Mouse (Mus musculus) ovary, adult 18-20 months (tissue): ENCODE results near the gene Spn.
"Not testable (repeated sequence)": the region's sequence is repeated elsewhere in the genome, so short reads cannot be mapped to it uniquely, and the experiment has no call there.

Experiments used
- DNase-seq: peaks from one replicate; pipeline ENCODE4 v3.0.0; 2022; ENCODE audit warnings: low spot score, mixed read lengths

Spn gene

GRCm38 (mm10) chr7:127137262-127138017 lies at the start of gene Spn:
TSS of gene Spn (minus strand) at chr7:127137823.
- DNase-seq: no peak

DNA sequence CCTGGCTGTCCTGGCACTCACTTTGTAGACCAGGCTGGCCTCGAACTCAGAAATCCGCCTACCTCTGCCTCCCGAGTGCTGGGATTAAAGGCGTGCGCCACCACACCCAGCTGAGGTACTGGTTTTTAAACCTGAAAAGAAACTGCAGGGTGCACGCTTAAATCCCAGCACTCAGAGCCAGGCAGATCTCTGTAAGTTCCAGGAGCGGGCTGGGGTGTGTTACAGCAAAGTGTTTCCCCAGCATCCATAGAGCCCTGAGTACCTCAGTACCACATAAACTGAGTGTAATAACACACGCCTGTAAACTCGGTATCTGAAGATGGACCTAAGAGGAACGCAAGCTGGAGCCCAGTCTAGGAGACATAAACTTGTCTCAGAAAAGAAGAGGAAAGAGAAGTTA lies 49.7 kb upstream of the Spn start:
- DNase-seq: no peak

GRCm38 (mm10) chr7:127185601-127186000 lies 48.0 kb upstream of the Spn start:
- no peak for DNase-seq

DNA sequence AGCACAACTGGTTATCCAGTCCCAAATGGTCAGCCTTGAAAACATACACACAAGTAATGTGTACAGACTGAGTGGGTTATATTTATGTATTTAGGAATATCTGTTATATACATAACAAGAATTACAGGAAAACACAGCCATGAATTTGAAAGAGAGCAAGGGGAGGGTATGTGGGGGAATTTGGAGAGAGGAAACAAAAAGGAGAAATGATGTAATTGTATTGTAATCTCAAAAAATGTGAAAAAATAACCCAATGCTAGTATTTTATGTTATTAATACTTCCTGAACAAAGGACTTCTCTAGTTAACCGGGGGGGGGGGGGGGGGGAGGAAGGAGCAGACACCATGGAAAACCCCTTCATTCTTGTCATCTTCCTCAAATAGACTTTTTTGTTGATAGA lies 47.1 kb upstream of the Spn start:
- no peak for DNase-seq

- DNase-seq: no peak
These were observed 46.2 kb upstream of the Spn start for GRCm38 (mm10) chr7:127183828-127184227.

DNA sequence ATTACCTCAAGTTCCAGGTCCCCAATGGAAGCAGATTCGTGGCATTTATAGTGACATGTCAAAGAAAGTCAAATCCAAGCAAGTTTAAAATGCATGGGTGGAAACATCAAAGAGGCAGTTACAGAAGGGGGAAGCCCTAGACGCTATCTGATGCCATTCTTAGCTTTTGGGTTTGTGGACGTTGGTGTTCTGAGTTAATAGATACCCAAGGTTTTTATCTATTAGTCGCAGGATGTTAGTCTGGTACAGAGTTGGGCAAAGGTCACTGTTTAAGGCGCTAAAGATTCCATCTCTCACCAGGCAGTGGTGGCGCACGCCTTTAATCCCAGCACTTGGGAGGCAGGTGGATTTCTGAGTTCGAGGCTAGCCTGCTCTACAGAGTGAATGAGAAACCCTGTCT lies 45.7 kb upstream of the Spn start:
- DNase-seq: no peak

DNA sequence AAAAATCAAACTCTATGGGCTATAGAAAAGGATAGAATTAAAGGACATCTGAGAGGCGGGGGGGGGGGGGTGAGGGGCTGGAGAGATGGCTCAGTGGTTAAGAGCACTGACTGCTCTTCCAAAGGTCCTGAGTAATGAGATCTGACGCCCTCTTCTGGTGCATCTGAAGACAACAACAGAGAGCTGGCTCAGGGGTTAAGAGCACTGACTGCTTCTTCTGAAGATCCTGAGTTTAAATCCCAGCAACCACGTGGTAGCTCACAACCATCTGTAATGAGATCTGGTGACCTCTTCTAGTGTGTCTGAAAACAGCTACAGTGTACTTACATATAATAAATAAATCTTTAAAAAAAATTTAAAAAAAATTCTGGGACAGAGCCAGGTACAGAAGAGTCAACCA lies 44.1 kb upstream of the Spn start:
- DNase-seq: not testable (repeated sequence)

DNA sequence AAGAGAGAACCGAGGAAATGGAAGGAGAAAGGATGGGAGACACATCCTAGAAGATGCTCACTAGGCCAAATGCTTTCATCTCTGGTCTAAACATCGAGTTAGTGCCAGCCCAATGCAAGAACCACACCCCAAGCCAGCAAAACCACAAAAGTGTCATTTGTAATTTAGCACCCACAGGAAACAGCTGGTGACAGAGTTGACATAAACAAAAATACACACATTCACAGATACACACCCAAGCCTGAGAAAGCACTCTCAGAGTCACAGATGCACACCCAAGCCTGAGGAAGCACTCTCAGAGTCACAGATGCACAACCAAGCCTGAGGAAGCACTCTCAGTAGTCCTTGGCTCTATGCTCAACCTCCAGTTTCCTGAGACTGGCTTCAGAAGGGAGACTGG lies 43.2 kb upstream of the Spn start:
- DNase-seq: no peak

GRCm38 (mm10) chr7:127176937-127177336 lies 39.3 kb upstream of the Spn start:
- DNase-seq: no peak

GRCm38 (mm10) chr7:127166501-127166900 lies 28.9 kb upstream of the Spn start:
- DNase-seq: no peak

GRCm38 (mm10) chr7:127165607-127166493 lies 28.2 kb upstream of the Spn start:
- DNase-seq: no peak

DNA sequence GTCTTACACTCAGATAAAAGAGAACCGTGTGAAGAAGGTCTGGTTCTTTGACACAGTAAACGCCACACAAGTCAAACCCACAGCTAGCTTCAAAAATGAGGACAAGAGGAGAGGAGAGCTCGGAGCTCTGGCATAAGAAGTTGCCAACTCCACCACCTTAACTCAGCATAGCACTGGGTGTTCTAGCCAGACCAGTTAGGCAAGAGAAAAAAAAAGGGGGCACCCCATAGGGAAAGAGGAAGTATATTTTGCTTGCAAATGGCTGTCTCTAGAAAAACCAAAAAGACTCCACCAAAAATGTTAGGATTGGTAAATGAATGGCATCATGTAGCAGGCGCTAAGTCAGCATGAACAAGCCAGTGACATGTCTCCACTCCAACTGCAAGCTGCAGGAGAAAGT lies 26.4 kb upstream of the Spn start:
- DNase-seq: no peak

DNA sequence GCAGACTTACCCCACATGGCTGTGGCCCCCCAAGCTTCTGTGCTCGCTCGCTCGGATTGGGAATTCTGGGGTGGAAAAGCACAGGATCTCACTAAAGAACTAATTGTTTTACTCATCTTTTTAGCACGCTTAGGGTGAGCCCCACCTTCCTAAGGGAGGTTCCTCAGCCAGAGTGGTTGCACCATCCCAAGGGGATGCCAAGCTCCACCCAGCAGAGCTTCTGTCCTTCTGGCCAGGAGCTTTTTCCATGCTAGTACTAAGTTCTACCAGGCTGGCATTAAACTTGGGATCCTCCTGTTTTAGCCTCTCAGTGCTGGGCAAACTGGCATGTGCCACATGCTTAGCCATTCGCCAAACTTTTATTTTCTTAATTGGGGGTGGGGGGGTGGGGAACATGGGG lies 24.9 kb upstream of the Spn start:
- no peak for DNase-seq

DNA sequence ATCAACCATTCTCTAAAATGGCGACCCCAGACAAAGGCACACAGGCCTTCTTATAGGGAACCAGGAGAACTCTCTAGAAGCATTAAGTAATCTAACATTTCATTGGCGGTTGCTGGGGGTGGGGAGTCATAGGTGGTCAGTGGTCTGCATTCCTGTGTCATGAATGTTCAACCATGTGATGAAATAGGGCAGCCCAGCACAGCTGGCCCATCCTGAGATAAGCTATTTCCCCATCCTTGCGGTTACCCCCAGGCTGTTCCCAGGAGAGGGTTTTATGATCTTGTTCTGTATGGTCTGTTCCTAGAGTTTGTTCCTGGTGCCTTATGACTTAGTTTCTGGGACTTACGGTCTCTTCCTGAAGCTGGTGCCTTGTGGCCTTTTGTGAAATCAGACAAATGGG lies 19.9 kb upstream of the Spn start:
- no peak for DNase-seq

GRCm38 (mm10) chr7:127153477-127153876 lies 15.9 kb upstream of the Spn start:
- no peak for DNase-seq

GRCm38 (mm10) chr7:127152464-127152863 lies 14.8 kb upstream of the Spn start:
- DNase-seq: no peak

DNA sequence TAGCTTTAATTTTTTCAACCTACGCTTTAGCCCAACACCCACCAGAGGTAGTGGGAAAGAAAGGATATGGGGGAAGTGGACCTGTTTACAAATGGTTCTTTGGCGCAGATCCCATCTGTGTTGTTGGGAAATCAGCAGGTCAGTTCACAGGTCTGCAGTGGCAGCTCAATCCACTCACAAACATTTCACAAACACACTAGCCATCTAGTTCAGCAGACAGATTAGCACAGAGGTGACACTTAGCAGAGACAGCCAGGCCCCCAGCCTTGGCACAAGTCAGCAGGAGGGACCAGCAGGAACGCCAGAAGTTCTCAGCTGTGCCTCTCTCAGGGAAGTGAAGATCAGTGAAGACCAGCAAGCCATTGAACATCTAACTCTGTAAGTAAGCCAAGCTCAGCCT lies 10.3 kb upstream of the Spn start:
- DNase-seq: no peak

DNA sequence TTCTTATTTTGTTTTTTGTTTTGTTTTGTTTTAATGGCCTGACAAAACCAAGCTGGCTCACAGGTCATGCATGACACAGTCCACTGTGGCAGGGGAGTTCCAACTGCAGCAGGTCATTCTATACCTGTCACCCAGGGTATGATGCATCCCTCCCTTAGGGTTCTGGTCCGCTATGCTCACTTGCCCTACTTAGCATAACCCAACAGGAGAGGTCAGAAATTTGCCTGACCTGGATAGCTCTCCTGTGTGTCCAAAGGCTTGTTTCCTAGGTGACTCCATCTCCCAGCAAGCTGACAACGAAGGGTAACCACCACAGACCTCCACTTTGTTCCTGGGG lies 8.6 kb upstream of the Spn start:
- no peak for DNase-seq

DNA sequence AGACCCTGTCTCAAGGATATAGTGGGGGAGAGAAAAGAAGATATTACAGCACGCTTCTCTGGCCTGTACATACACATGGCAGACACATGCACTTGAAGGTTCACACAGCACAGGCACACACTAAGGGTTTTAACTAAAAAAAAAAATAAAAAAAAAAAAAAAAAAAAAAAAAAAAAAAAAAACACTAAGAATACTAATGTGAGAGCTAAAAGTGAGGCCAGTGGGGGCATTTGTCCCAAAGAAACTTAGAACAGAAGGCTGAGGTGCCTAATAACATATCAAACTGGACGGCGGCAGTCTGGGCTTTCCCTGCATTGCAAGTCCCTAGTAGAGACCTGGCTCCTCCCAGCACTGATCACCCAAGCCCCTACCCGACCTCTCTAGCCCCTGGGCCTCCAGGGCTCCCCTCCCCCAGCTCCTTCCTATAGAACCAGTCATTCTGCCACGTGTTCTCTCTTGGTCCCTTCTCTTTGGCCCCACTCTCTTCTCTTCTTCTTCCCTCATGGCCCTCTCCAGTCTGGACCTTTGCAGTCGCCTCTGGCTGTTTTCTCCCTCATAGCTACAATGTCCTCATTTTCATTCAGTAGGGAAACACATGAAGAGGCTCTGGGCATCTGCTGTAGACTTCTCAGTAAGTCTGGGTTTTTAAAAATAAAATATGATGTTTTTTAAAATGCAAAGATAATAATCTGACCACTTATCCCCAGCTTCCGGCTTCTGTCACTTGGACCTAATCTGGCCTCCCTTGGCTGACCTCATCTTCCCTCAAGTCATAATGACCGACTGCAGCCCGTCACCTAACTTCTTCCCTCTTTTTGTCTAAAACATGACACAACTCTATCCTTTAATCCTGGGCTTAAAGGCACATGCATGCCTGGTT lies 8.0 kb upstream of the Spn start:
- DNase-seq: no peak

GRCm38 (mm10) chr7:127144412-127144811 lies 6.8 kb upstream of the Spn start:
- DNase-seq: no peak

GRCm38 (mm10) chr7:127142666-127143065 lies 5.0 kb upstream of the Spn start:
- DNase-seq: no peak

DNA sequence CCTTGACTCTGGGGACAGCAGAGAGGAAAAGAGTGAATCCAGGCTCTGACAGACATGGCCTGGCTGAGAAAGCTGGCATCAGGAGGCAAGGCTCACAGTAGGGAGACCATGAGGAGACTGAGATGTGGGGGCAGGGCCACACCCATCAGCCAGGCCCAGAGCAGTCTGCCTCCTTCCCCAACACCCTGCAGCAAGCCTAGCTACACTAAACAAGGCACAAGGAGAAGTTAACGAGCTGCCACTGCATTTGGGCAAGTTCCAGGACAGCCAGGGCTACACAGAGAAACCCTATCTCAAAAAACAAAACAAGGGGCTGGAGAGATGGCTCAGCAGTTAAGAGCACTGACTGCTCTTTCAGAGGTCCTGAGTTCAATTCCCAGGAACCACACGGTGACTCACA lies 4.6 kb upstream of the Spn start:
- DNase-seq: no peak
